Mouse (Mus musculus) ovary, postnatal 10 days (tissue): Measurements from ENCODE around the gene Mei1.

Source experiments
- DNase-seq: peaks from one replicate; pipeline ENCODE4 v3.0.0; 2022; ENCODE audit warnings: low spot score

Mei1 gene

GRCm38 (mm10) chr15:82175091-82175490, 105.3 kb downstream of the Mei1 start:
- DNase-seq = no peak
